Mouse (Mus musculus): ENCODE results near the gene Psmd5. TPM values are rescaled to one million over a fixed set of nuclear protein-coding genes. Genes with fewer than 3 reads are reported as not detected.

Gene Psmd5
- polyA plus RNA-seq, 1 experiment from 2014 or later = 93.6 TPM

GRCm38 (mm10) chr2:34895503-34896113, 20.8 kb upstream of the Psmd5 start:
- Histone ChIP-seq H3K4me1 (replicated peaks) (peaks cover 13% of the 10 kb centered on the region; the same call in 1 of the 2 replicates), H3K9ac (no peak overlapping the region), H3K36me3 (peaks cover 30% of the 10 kb centered on the region), H3K9me3 (replicated peaks) (no peaks in the 10 kb centered on the region), H3K4me2 (no peak overlapping the region), H3K4me3 (replicated peaks) (no peak overlapping the region), H3K27me3 (no peaks in the 10 kb centered on the region), H3K27ac (no peak overlapping the region)
- WGBS (ENCODE audit: insufficient replicate concordance) = 77% methylated on average over 19 of the region's 19 CpGs
- DNase-seq (no peak), ATAC-seq (ENCODE audit: low read depth) (no peak)

- Histone ChIP-seq H3K4me2 (no peak overlapping the region), H3K4me3 (replicated peaks) (no peak overlapping the region), H3K27ac (no peak overlapping the region), H3K9me3 (replicated peaks) (no peaks in the 10 kb centered on the region), H3K9ac (no peak overlapping the region), H3K27me3 (no peaks in the 10 kb centered on the region), H3K36me3 (peaks cover 17% of the 10 kb centered on the region), H3K4me1 (replicated peaks) (peaks cover 13% of the 10 kb centered on the region; the same call in 1 of the 2 replicates)
- DNase-seq = no peak
- no peak for ATAC-seq (ENCODE audit: low read depth)
- WGBS (ENCODE audit: insufficient replicate concordance) = 35% methylated on average over 5 of the region's 5 CpGs
Observed at GRCm38 (mm10) chr2:34893950-34894349, 19.2 kb upstream of the Psmd5 start.

GRCm38 (mm10) chr2:34884186-34884585, 9.4 kb upstream of the Psmd5 start:
- Histone ChIP-seq H3K27ac (no peak overlapping the region), H3K36me3 (no peaks in the 10 kb centered on the region), H3K9ac (no peak overlapping the region), H3K9me3 (replicated peaks) (no peaks in the 10 kb centered on the region), H3K4me2 (no peak overlapping the region), H3K4me3 (replicated peaks) (no peak overlapping the region), H3K4me1 (replicated peaks) (no peaks in the 10 kb centered on the region), H3K27me3 (peaks cover 27% of the 10 kb centered on the region)
- no peak for DNase-seq
- 68% methylated on average over 2 of the region's 2 CpGs for WGBS (ENCODE audit: insufficient replicate concordance)
- ATAC-seq (ENCODE audit: low read depth) = no peak

GRCm38 (mm10) chr2:34883190-34883589, 8.4 kb upstream of the Psmd5 start:
- no peaks in the 10 kb centered on the region for H3K9me3 ChIP-seq (replicated peaks)
- WGBS (ENCODE audit: insufficient replicate concordance) = 44% methylated on average over 5 of the region's 5 CpGs
- H3K36me3 ChIP-seq = no peaks in the 10 kb centered on the region
- H3K4me1 ChIP-seq (replicated peaks) = no peaks in the 10 kb centered on the region
- no peak overlapping the region for H3K4me2 ChIP-seq
- H3K27ac ChIP-seq = no peak overlapping the region
- no peak overlapping the region for H3K4me3 ChIP-seq (replicated peaks)
- no peak for DNase-seq
- no peak overlapping the region for H3K9ac ChIP-seq
- peak; percentile 57 for ATAC-seq (ENCODE audit: low read depth)
- H3K27me3 ChIP-seq = peaks cover 27% of the 10 kb centered on the region

- Histone ChIP-seq H3K4me1 (replicated peaks) (no peaks in the 10 kb centered on the region), H3K27ac (no peak overlapping the region), H3K27me3 (peaks cover 31% of the 10 kb centered on the region), H3K36me3 (no peaks in the 10 kb centered on the region), H3K9ac (no peak overlapping the region), H3K4me2 (no peak overlapping the region), H3K9me3 (replicated peaks) (no peaks in the 10 kb centered on the region), H3K4me3 (replicated peaks) (no peak overlapping the region)
- no peak for DNase-seq
- ATAC-seq (ENCODE audit: low read depth) = no peak
- WGBS (ENCODE audit: insufficient replicate concordance) = 72% methylated on average over 2 of the region's 2 CpGs
Observed at GRCm38 (mm10) chr2:34882757-34883156, 8.0 kb upstream of the Psmd5 start.

GRCm38 (mm10) chr2:34880054-34880453, 5.3 kb upstream of the Psmd5 start:
- no peak overlapping the region for H3K4me2 ChIP-seq
- DNase-seq (no peak), ATAC-seq (ENCODE audit: low read depth) (no peak)
- H3K9ac ChIP-seq = no peak overlapping the region
- WGBS (ENCODE audit: insufficient replicate concordance) = 73% methylated on average over 10 of the region's 10 CpGs
- peaks cover 37% of the 10 kb centered on the region for H3K27me3 ChIP-seq
- no peaks in the 10 kb centered on the region for H3K4me1 ChIP-seq (replicated peaks)
- H3K4me3 ChIP-seq (replicated peaks) = no peak overlapping the region
- no peak overlapping the region for H3K27ac ChIP-seq
- no peaks in the 10 kb centered on the region for H3K36me3 ChIP-seq
- H3K9me3 ChIP-seq (replicated peaks) = no peaks in the 10 kb centered on the region

- Histone ChIP-seq H3K9ac (peak within 1 kb of the TSS; percentile 39), H3K4me3 (replicated peaks) (peak within 1 kb of the TSS; percentile 46), H3K9me3 (replicated peaks) (no peaks in the 10 kb centered on the region), H3K4me1 (replicated peaks) (peaks cover 21% of the 10 kb centered on the region), H3K27me3 (peaks cover 45% of the 10 kb centered on the region), H3K36me3 (no peaks in the 10 kb centered on the region), H3K4me2 (peak within 1 kb of the TSS; percentile 42), H3K27ac (peak within 1 kb of the TSS; percentile 55)
- no peak for ATAC-seq (ENCODE audit: low read depth)
- no peak for DNase-seq
- WGBS (ENCODE audit: insufficient replicate concordance) = 11% methylated on average over 14 of the region's 14 CpGs
Observed at GRCm38 (mm10) chr2:34874271-34874670, 497 bp downstream of the Psmd5 start, which contains the start of gene Cutal. TSS of gene Cutal (plus strand) at chr2:34874396.

GRCm38 (mm10) chr2:34870520-34871474, 4.0 kb downstream of the Psmd5 start:
- Histone ChIP-seq H3K9me3 (replicated peaks) (no peaks in the 10 kb centered on the region), H3K4me1 (replicated peaks) (peaks cover 41% of the 10 kb centered on the region), H3K27me3 (peaks cover 30% of the 10 kb centered on the region), H3K27ac (peak overlapping the region; percentile 97), H3K4me2 (peak overlapping the region; percentile 84), H3K36me3 (peaks cover 27% of the 10 kb centered on the region), H3K4me3 (replicated peaks) (peak overlapping the region; percentile 86), H3K9ac (peak overlapping the region; percentile 94)
- DNase-seq (peak; percentile 99), ATAC-seq (ENCODE audit: low read depth) (peak; percentile 90)
- under 1% methylated on average over 67 of the region's 67 CpGs for WGBS (ENCODE audit: insufficient replicate concordance)

- H3K36me3 ChIP-seq = peaks cover 38% of the 10 kb centered on the region
- peaks cover 21% of the 10 kb centered on the region for H3K27me3 ChIP-seq
- ATAC-seq (ENCODE audit: low read depth) = peak; percentile 83
- peak overlapping the region; percentile 86 for H3K4me3 ChIP-seq (replicated peaks)
- H3K9ac ChIP-seq = peak overlapping the region; percentile 94
- peak overlapping the region; percentile 97 for H3K27ac ChIP-seq
- peak overlapping the region; percentile 84 for H3K4me2 ChIP-seq
- WGBS (ENCODE audit: insufficient replicate concordance) = 9% methylated on average over 5 of the region's 5 CpGs
- peaks cover 41% of the 10 kb centered on the region for H3K4me1 ChIP-seq (replicated peaks)
- no peaks in the 10 kb centered on the region for H3K9me3 ChIP-seq (replicated peaks)
- peak; percentile 74 for DNase-seq
Observed at GRCm38 (mm10) chr2:34869680-34870079, 5.1 kb downstream of the Psmd5 start.

- H3K27me3 ChIP-seq = no peaks in the 10 kb centered on the region
- 43% methylated on average over 8 of the region's 8 CpGs for WGBS (ENCODE audit: insufficient replicate concordance)
- no peak overlapping the region for H3K4me3 ChIP-seq (replicated peaks)
- peak; percentile 41; the same call in 1 of the 2 replicates for ATAC-seq (ENCODE audit: low read depth)
- H3K36me3 ChIP-seq = peaks cover 93% of the 10 kb centered on the region
- H3K9ac ChIP-seq = no peak overlapping the region
- peak; percentile 23 for DNase-seq
- no peaks in the 10 kb centered on the region for H3K9me3 ChIP-seq (replicated peaks)
- H3K4me1 ChIP-seq (replicated peaks) = peaks cover 11% of the 10 kb centered on the region
- H3K4me2 ChIP-seq = no peak overlapping the region
- no peak overlapping the region for H3K27ac ChIP-seq
Observed at GRCm38 (mm10) chr2:34857728-34858127, 17.0 kb downstream of the Psmd5 start.

- Histone ChIP-seq H3K4me2 (no peak overlapping the region), H3K4me1 (replicated peaks) (peaks cover 11% of the 10 kb centered on the region), H3K9me3 (replicated peaks) (no peaks in the 10 kb centered on the region), H3K9ac (no peak overlapping the region), H3K27me3 (no peaks in the 10 kb centered on the region), H3K4me3 (replicated peaks) (no peak overlapping the region), H3K27ac (no peak overlapping the region), H3K36me3 (peaks cover 99% of the 10 kb centered on the region)
- WGBS (ENCODE audit: insufficient replicate concordance) = 93% methylated on average over 4 of the region's 4 CpGs
- no peak for ATAC-seq (ENCODE audit: low read depth)
- no peak for DNase-seq
Observed at GRCm38 (mm10) chr2:34855265-34855664, 19.5 kb downstream of the Psmd5 start.
